Mouse (Mus musculus): ENCODE measurements at regions not wholly inside any gene's neighbourhood (a gene's known extent, or its start where the extent isn't known, plus 50 kb on each side); places are given as distances from the start of the nearest gene placed in this dataset.

- no peak for DNase-seq (ENCODE audit: low spot score)
Observed at GRCm38 (mm10) chr13:6395562-6396223, 152.3 kb upstream of the Pitrm1 start.

GRCm38 (mm10) chr13:6397648-6398047, 150.3 kb upstream of the Pitrm1 start:
- DNase-seq (ENCODE audit: low spot score), result no peak

GRCm38 (mm10) chr13:6431821-6432220, 116.1 kb upstream of the Pitrm1 start:
- no peak for DNase-seq (ENCODE audit: low spot score)

- DNase-seq (ENCODE audit: low spot score), result no peak
Observed at GRCm38 (mm10) chr13:6446976-6447375, 101.0 kb upstream of the Pitrm1 start.

GRCm38 (mm10) chr13:6461363-6461762, 86.6 kb upstream of the Pitrm1 start:
- no peak for DNase-seq (ENCODE audit: low spot score)

- no peak for DNase-seq (ENCODE audit: low spot score)
Observed at GRCm38 (mm10) chr13:6465911-6466419, 82.0 kb upstream of the Pitrm1 start.

- peak; percentile 16 for DNase-seq (ENCODE audit: low spot score)
Observed at GRCm38 (mm10) chr13:6469446-6470227, 78.3 kb upstream of the Pitrm1 start.

GRCm38 (mm10) chr13:6470286-6471103, 77.5 kb upstream of the Pitrm1 start:
- no peak for DNase-seq (ENCODE audit: low spot score)

GRCm38 (mm10) chr13:6471643-6472042, 76.3 kb upstream of the Pitrm1 start:
- DNase-seq (ENCODE audit: low spot score), result peak; percentile 36

GRCm38 (mm10) chr13:6473401-6474190, 74.4 kb upstream of the Pitrm1 start:
- no peak for DNase-seq (ENCODE audit: low spot score)

- DNase-seq (ENCODE audit: low spot score), result no peak
Observed at GRCm38 (mm10) chr13:6479667-6480066, 68.3 kb upstream of the Pitrm1 start.

- DNase-seq (ENCODE audit: low spot score), result no peak
Observed at GRCm38 (mm10) chr13:6484418-6484817, 63.5 kb upstream of the Pitrm1 start.

GRCm38 (mm10) chr13:6487837-6488236, 60.1 kb upstream of the Pitrm1 start:
- no peak for DNase-seq (ENCODE audit: low spot score)

GRCm38 (mm10) chr13:6492916-6493619, 54.9 kb upstream of the Pitrm1 start:
- DNase-seq (ENCODE audit: low spot score), result no peak

Measured in testis, postnatal 14 days (tissue).